Mouse (Mus musculus): ENCODE results near the gene Ttl. TPM values are rescaled to one million over a fixed set of nuclear protein-coding genes. Genes with fewer than 3 reads are reported as not detected.

The Ttl gene
- polyA plus RNA-seq, 1 experiment from 2014 or later, result 3.4 TPM

DNA sequence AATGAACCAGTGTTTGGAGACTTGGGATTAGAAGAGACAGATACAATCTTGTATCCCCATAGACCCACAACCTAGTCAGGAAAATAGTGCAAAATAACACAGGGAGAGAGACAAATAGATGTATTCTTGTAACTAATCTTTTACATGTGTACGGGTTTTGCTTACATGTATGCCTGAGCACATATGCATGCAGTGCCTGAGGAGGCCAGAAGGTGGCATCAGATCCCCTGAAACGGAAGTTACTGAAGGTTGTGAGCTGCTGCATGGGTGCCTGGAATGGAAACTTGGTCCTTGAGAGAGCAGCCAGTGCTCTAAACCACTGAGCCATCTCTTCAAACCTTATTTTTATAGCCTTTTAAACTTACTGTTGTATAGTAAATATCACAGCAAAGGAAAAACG is 12.6 kb downstream of the Ttl start:
- H3K4me2 ChIP-seq (replicated peaks; ENCODE audit: low read depth), result no peak overlapping the region
- peaks cover 7% of the 10 kb centered on the region for H3K36me3 ChIP-seq (ENCODE audit: control insufficient read depth, insufficient read depth)
- H3K9me3 ChIP-seq (ENCODE audit: control insufficient read depth), result no peaks in the 10 kb centered on the region
- no peak overlapping the region for H3K4me3 ChIP-seq (ENCODE audit: low read depth, low read length)
- H3K27ac ChIP-seq (ENCODE audit: low read depth, low read length), result no peak overlapping the region
- ATAC-seq, result no peak
- peak; percentile 61 for TF ChIP-seq CTCF (IDR thresholded peaks at IDR 0.05; ENCODE audit: low read depth)
- 79% methylated on average over 3 of the region's 3 CpGs for WGBS
- no peaks in the 10 kb centered on the region for H3K4me1 ChIP-seq (replicated peaks; ENCODE audit: control insufficient read depth, insufficient read depth, low read length)
- no peaks in the 10 kb centered on the region for H3K27me3 ChIP-seq (replicated peaks; ENCODE audit: control insufficient read depth, insufficient read depth, low read length)
- H3K9ac ChIP-seq (ENCODE audit: low read depth, low read length), result no peak overlapping the region

DNA sequence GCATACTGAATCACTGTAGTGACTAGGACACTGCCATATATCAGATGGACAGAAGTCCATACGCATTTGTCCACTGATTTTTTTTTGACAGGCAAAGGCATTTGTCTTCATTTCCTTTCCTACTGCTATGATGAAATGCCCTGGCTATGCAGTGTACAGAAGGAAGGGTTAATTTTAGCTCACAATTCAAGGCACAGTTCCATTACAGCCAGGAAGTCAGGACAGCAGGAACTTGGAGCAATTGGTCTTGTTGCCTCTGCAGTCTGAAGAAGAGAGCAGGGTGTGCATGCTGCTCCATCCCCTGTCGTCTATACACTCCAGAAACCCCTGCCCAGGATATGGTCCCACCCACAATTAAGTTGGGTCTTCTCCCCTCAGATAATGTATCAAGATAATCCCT is 13.5 kb downstream of the Ttl start:
- Histone ChIP-seq H3K9me3 (ENCODE audit: control insufficient read depth) (no peaks in the 10 kb centered on the region), H3K4me2 (replicated peaks; ENCODE audit: low read depth) (no peak overlapping the region), H3K4me3 (ENCODE audit: low read depth, low read length) (no peak overlapping the region), H3K27ac (ENCODE audit: low read depth, low read length) (no peak overlapping the region), H3K4me1 (replicated peaks; ENCODE audit: control insufficient read depth, insufficient read depth, low read length) (no peaks in the 10 kb centered on the region), H3K27me3 (replicated peaks; ENCODE audit: control insufficient read depth, insufficient read depth, low read length) (no peaks in the 10 kb centered on the region), H3K9ac (ENCODE audit: low read depth, low read length) (no peak overlapping the region), H3K36me3 (ENCODE audit: control insufficient read depth, insufficient read depth) (peaks cover 7% of the 10 kb centered on the region)
- no peak for TF ChIP-seq CTCF (IDR thresholded peaks at IDR 0.05; ENCODE audit: low read depth)
- no peak for ATAC-seq
- WGBS, result 62% methylated on average over 2 of the region's 2 CpGs

DNA sequence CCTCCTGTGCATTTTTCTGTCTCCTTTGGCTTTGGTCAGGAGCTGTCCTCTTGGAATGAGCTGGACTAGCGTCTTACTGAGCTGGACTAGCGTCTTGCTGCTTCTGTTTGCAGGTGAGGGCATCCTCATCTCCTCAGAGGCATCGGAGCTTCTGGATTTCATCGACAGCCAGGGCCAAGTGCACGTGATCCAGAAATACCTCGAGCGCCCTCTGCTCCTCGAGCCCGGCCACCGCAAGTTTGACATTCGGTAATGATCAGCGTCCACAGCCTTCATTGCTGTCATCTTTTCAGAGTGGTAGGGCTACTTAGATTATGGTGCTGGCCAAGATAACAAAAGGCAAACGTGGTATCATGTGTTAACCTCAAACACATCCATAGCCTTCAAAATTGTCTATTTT is 15.4 kb downstream of the Ttl start:
- peaks cover 11% of the 10 kb centered on the region for H3K36me3 ChIP-seq (ENCODE audit: control insufficient read depth, insufficient read depth)
- no peaks in the 10 kb centered on the region for H3K9me3 ChIP-seq (ENCODE audit: control insufficient read depth)
- H3K27me3 ChIP-seq (replicated peaks; ENCODE audit: control insufficient read depth, insufficient read depth, low read length), result no peaks in the 10 kb centered on the region
- peak; percentile 43 for TF ChIP-seq CTCF (IDR thresholded peaks at IDR 0.05; ENCODE audit: low read depth)
- WGBS, result 65% methylated on average over 13 of the region's 13 CpGs
- no peak overlapping the region for H3K27ac ChIP-seq (ENCODE audit: low read depth, low read length)
- H3K9ac ChIP-seq (ENCODE audit: low read depth, low read length), result no peak overlapping the region
- no peak for ATAC-seq
- H3K4me1 ChIP-seq (replicated peaks; ENCODE audit: control insufficient read depth, insufficient read depth, low read length), result no peaks in the 10 kb centered on the region
- H3K4me3 ChIP-seq (ENCODE audit: low read depth, low read length), result no peak overlapping the region
- no peak overlapping the region for H3K4me2 ChIP-seq (replicated peaks; ENCODE audit: low read depth)

DNA sequence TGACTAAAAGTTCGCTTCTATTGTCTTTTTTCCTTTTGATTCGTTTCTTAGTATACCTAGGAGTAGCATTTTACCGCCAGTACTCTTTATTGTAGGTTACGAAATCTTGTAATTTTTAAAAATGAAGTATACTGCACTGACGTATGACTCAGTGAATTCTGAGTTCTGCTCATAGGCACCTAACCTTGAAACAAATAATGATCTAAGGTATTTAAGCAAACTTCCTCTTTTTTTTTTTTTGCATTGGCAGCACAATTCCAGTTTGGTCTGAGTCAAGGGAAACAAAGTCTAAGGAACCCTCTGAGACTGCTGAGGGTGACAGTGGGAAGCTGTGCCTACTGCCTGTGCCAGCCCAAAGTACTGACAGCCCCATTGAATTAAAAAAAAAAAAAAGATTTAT is 17.8 kb downstream of the Ttl start:
- Histone ChIP-seq H3K27ac (ENCODE audit: low read depth, low read length) (no peak overlapping the region), H3K9ac (ENCODE audit: low read depth, low read length) (no peak overlapping the region), H3K36me3 (ENCODE audit: control insufficient read depth, insufficient read depth) (peaks cover 11% of the 10 kb centered on the region), H3K4me2 (replicated peaks; ENCODE audit: low read depth) (no peak overlapping the region), H3K4me3 (ENCODE audit: low read depth, low read length) (no peak overlapping the region), H3K9me3 (ENCODE audit: control insufficient read depth) (no peaks in the 10 kb centered on the region), H3K27me3 (replicated peaks; ENCODE audit: control insufficient read depth, insufficient read depth, low read length) (no peaks in the 10 kb centered on the region), H3K4me1 (replicated peaks; ENCODE audit: control insufficient read depth, insufficient read depth, low read length) (no peaks in the 10 kb centered on the region)
- no peak for ATAC-seq
- 85% methylated on average over 5 of the region's 5 CpGs for WGBS
- no peak for TF ChIP-seq CTCF (IDR thresholded peaks at IDR 0.05; ENCODE audit: low read depth)

DNA sequence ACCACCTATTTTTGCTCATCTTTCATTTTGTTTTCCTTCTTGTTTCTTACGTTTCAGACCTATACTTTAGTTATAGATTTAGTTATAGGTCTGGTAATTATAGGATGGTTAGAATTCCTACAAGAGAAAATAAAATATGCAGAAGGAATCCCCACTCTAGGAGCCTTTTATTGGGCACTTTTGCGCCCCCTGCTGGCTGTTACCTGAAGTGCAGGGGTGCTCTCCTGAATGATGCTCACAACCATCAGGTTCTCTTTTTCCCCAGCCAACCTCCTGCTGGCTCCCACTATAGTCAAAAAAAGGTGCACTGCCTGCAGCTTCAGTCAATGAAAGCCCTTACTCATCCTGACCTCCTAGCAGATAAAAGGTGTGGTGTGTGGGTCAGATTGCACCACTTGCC is 19.2 kb downstream of the Ttl start:
- no peak overlapping the region for H3K27ac ChIP-seq (ENCODE audit: low read depth, low read length)
- H3K4me2 ChIP-seq (replicated peaks; ENCODE audit: low read depth), result no peak overlapping the region
- no peak overlapping the region for H3K4me3 ChIP-seq (ENCODE audit: low read depth, low read length)
- no peaks in the 10 kb centered on the region for H3K4me1 ChIP-seq (replicated peaks; ENCODE audit: control insufficient read depth, insufficient read depth, low read length)
- H3K9me3 ChIP-seq (ENCODE audit: control insufficient read depth), result no peaks in the 10 kb centered on the region
- H3K27me3 ChIP-seq (replicated peaks; ENCODE audit: control insufficient read depth, insufficient read depth, low read length), result no peaks in the 10 kb centered on the region
- no peak overlapping the region for H3K9ac ChIP-seq (ENCODE audit: low read depth, low read length)
- peak; percentile 76 for TF ChIP-seq CTCF (IDR thresholded peaks at IDR 0.05; ENCODE audit: low read depth)
- no peak for ATAC-seq
- WGBS, result 71% methylated on average over 2 of the region's 2 CpGs
- peaks cover 5% of the 10 kb centered on the region; the same call in 1 of the 2 replicates for H3K36me3 ChIP-seq (ENCODE audit: control insufficient read depth, insufficient read depth)

DNA sequence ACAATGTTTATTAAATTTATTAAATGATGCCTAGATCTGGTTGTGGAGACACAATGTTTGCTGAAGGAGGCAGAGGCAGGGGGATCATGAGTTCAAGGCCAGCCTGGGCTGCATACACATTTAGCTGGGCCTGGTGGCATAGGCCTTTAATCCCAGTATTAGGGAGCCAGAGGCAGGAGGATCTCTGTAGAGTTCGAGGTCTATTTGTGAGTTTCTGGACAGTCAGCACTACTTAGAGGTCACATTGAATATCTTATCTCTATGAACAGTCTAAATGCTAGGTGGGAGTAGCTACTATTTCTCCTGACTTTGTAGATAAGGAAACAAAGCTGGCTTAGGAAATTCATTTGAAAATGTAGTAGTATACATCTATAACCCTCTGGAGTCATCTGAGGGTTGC is 21.8 kb downstream of the Ttl start:
- 87% methylated on average over 1 of the region's 1 CpGs for WGBS
- H3K27me3 ChIP-seq (replicated peaks; ENCODE audit: control insufficient read depth, insufficient read depth, low read length), result no peaks in the 10 kb centered on the region
- no peak overlapping the region for H3K27ac ChIP-seq (ENCODE audit: low read depth, low read length)
- no peaks in the 10 kb centered on the region for H3K9me3 ChIP-seq (ENCODE audit: control insufficient read depth)
- peaks cover 10% of the 10 kb centered on the region for H3K36me3 ChIP-seq (ENCODE audit: control insufficient read depth, insufficient read depth)
- H3K9ac ChIP-seq (ENCODE audit: low read depth, low read length), result no peak overlapping the region
- no peak overlapping the region for H3K4me2 ChIP-seq (replicated peaks; ENCODE audit: low read depth)
- no peak for TF ChIP-seq CTCF (IDR thresholded peaks at IDR 0.05; ENCODE audit: low read depth)
- ATAC-seq, result no peak
- H3K4me1 ChIP-seq (replicated peaks; ENCODE audit: control insufficient read depth, insufficient read depth, low read length), result no peaks in the 10 kb centered on the region
- no peak overlapping the region for H3K4me3 ChIP-seq (ENCODE audit: low read depth, low read length)

DNA sequence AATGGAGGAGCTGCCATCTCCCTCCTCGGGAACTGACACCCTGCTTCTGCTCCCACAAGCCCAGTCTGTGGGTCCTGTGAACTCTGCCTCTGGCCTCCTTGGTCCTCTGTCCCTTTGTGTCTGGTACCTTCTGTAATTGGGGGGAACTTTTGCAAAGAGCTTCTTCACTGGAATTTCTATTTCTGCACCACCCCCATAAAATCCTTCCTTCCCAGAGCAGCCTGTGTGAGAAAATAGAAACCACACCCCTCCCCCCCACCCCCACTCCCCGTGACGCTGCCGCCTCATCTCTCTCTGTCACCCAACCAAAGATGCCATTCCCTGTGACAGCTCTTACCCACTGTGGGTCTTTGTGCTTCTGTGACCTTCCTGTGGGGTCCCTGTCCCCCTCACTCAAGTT is 24.6 kb downstream of the Ttl start:
- Histone ChIP-seq H3K27me3 (replicated peaks; ENCODE audit: control insufficient read depth, insufficient read depth, low read length) (no peaks in the 10 kb centered on the region), H3K36me3 (ENCODE audit: control insufficient read depth, insufficient read depth) (peaks cover 16% of the 10 kb centered on the region), H3K27ac (ENCODE audit: low read depth, low read length) (no peak overlapping the region), H3K4me3 (ENCODE audit: low read depth, low read length) (no peak overlapping the region), H3K9ac (ENCODE audit: low read depth, low read length) (no peak overlapping the region), H3K9me3 (ENCODE audit: control insufficient read depth) (no peaks in the 10 kb centered on the region), H3K4me1 (replicated peaks; ENCODE audit: control insufficient read depth, insufficient read depth, low read length) (no peaks in the 10 kb centered on the region), H3K4me2 (replicated peaks; ENCODE audit: low read depth) (no peak overlapping the region)
- TF ChIP-seq CTCF (IDR thresholded peaks at IDR 0.05; ENCODE audit: low read depth), result no peak
- ATAC-seq, result no peak
- WGBS, result 80% methylated on average over 4 of the region's 4 CpGs
